Mouse (Mus musculus): ENCODE results near the gene Spp1.

The Spp1 gene

GRCm38 (mm10) chr5:104434835-104435301 lies at the start of gene Spp1:
Spp1 (plus strand) TSS chr5:104435118.
- DNase-seq (ENCODE audit: low spot score in 2 of 2) = no peak

- no peak for DNase-seq (ENCODE audit: low spot score in 2 of 2)
Measured at GRCm38 (mm10) chr5:104385521-104385920, 49.4 kb upstream of the Spp1 start.

GRCm38 (mm10) chr5:104386908-104387307 lies 48.0 kb upstream of the Spp1 start:
- DNase-seq (ENCODE audit: low spot score in 2 of 2) = no peak

- no peak for DNase-seq (ENCODE audit: low spot score in 2 of 2)
Measured at GRCm38 (mm10) chr5:104390962-104391361, 44.0 kb upstream of the Spp1 start.

- no peak for DNase-seq (ENCODE audit: low spot score in 2 of 2)
Measured at GRCm38 (mm10) chr5:104392784-104393183, 42.1 kb upstream of the Spp1 start.

- no peak for DNase-seq (ENCODE audit: low spot score in 2 of 2)
Measured at GRCm38 (mm10) chr5:104396286-104396685, 38.6 kb upstream of the Spp1 start.

- no peak for DNase-seq (ENCODE audit: low spot score in 2 of 2)
Measured at GRCm38 (mm10) chr5:104398001-104398400, 36.9 kb upstream of the Spp1 start.

- no peak for DNase-seq (ENCODE audit: low spot score in 2 of 2)
Measured at GRCm38 (mm10) chr5:104399291-104399950, 35.5 kb upstream of the Spp1 start.

- no peak for DNase-seq (ENCODE audit: low spot score in 2 of 2)
Measured at GRCm38 (mm10) chr5:104399970-104400369, 34.9 kb upstream of the Spp1 start.

- DNase-seq (ENCODE audit: low spot score in 2 of 2) = no peak
Measured at GRCm38 (mm10) chr5:104402651-104403050, 32.3 kb upstream of the Spp1 start.

- DNase-seq (ENCODE audit: low spot score in 2 of 2) = no peak
Measured at GRCm38 (mm10) chr5:104403351-104403750, 31.6 kb upstream of the Spp1 start.

GRCm38 (mm10) chr5:104404551-104404950 lies 30.4 kb upstream of the Spp1 start:
- no peak for DNase-seq (ENCODE audit: low spot score in 2 of 2)

GRCm38 (mm10) chr5:104405051-104405450 lies 29.9 kb upstream of the Spp1 start:
- no peak for DNase-seq (ENCODE audit: low spot score in 2 of 2)

- DNase-seq (ENCODE audit: low spot score in 2 of 2) = no peak
Measured at GRCm38 (mm10) chr5:104406756-104407155, 28.2 kb upstream of the Spp1 start.

- no peak for DNase-seq (ENCODE audit: low spot score in 2 of 2)
Measured at GRCm38 (mm10) chr5:104407541-104408231, 27.2 kb upstream of the Spp1 start.

- DNase-seq (ENCODE audit: low spot score in 2 of 2) = no peak
Measured at GRCm38 (mm10) chr5:104408549-104408948, 26.4 kb upstream of the Spp1 start.

GRCm38 (mm10) chr5:104415999-104416398 lies 18.9 kb upstream of the Spp1 start:
- no peak for DNase-seq (ENCODE audit: low spot score in 2 of 2)

GRCm38 (mm10) chr5:104417028-104417427 lies 17.9 kb upstream of the Spp1 start:
- no peak for DNase-seq (ENCODE audit: low spot score in 2 of 2)

- DNase-seq (ENCODE audit: low spot score in 2 of 2) = no peak
Measured at GRCm38 (mm10) chr5:104417721-104418120, 17.2 kb upstream of the Spp1 start.

GRCm38 (mm10) chr5:104422039-104422438 lies 12.9 kb upstream of the Spp1 start:
- DNase-seq (ENCODE audit: low spot score in 2 of 2) = no peak

- DNase-seq (ENCODE audit: low spot score in 2 of 2) = no peak
Measured at GRCm38 (mm10) chr5:104423861-104424260, 11.1 kb upstream of the Spp1 start.

GRCm38 (mm10) chr5:104425949-104426348 lies 9.0 kb upstream of the Spp1 start:
- no peak for DNase-seq (ENCODE audit: low spot score in 2 of 2)

GRCm38 (mm10) chr5:104432886-104433285 lies 2.0 kb upstream of the Spp1 start:
- DNase-seq (ENCODE audit: low spot score in 2 of 2) = no peak
